Mouse (Mus musculus) layer of hippocampus, postnatal 25 days (tissue): ENCODE data around the gene Nfkbil1. TPM values are rescaled to one million over a fixed set of nuclear protein-coding genes. Genes with fewer than 3 reads are reported as not detected.

ENCODE experiments used
- DNase-seq, 2 experiments: peaks; one replicate each; pipeline ENCODE4 v3.0.0; 2022; ENCODE audit warnings: mixed read lengths in 2 of 2, low spot score in 1 of 2; ENCODE audit errors: extremely low spot score in 1 of 2
- total RNA-seq, 2 experiments: library from RNA; stranded (reverse); gene quantifications; 2 replicates each; pipeline ENCODE4 v1.2.3; 2021

The Nfkbil1 gene
- total RNA-seq: 10 to 100 TPM; 13.7 to 14.8 TPM

DNA sequence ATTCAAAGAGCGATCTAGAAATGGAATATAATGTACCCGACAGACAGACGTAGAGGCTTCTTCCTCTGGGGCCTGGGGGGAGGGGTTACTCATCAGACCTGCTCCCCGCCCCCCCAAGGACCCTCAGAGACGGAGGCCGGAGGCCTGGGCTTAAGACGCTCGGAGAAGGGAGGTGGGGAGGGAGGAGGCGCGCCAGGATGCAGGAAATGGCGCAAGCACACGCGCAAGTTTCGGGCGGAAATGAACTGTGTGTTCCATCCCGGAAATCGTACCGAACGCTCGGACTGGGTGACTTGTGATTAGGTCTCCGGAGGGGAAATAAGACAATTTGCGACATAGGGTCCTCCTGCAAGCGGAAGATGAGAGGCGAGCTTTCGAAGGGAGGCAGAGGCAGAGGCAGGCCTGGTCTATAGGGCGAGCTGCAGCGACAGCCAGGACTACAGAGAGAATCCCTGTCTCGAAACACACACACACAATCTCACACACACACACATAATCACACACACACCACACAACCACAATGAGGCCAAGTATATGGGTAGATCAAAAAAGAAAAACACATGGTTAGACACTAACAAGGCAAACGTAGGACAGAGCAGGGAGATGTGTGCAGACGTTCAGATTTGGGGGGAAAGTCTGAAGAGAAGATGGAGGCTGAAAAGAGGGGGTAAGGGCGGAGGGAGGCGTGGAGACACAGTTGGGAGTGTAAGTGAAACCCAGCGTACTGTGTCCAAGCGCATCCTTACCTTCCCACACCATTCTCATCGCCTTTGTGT lies at the start of gene Nfkbil1:
TSS of gene Nfkbil1 (minus strand) at position 179 of the 776 bp plus-strand sequence.
- peak; percentile 70 to 73 for DNase-seq

DNA sequence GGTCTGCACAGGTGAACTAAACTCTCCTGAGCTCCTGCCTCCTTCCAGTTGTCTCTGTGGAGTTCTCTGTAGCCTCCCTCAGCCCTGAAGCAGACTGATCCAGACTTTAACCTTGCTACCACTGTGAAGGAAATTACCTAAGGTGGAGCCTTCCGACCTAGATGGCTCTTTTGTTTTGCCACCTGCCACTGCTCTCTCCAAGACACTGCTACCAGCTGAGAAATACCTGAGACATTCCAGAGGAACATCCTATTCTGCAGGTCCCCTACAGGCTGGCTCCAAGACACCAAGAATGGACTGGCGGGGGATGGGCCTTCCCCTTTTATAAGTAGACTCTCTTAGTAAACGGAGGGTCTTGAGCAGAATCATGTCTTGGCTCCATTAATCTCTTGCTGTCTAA lies 44.7 kb upstream of the Nfkbil1 start:
- no peak for DNase-seq

DNA sequence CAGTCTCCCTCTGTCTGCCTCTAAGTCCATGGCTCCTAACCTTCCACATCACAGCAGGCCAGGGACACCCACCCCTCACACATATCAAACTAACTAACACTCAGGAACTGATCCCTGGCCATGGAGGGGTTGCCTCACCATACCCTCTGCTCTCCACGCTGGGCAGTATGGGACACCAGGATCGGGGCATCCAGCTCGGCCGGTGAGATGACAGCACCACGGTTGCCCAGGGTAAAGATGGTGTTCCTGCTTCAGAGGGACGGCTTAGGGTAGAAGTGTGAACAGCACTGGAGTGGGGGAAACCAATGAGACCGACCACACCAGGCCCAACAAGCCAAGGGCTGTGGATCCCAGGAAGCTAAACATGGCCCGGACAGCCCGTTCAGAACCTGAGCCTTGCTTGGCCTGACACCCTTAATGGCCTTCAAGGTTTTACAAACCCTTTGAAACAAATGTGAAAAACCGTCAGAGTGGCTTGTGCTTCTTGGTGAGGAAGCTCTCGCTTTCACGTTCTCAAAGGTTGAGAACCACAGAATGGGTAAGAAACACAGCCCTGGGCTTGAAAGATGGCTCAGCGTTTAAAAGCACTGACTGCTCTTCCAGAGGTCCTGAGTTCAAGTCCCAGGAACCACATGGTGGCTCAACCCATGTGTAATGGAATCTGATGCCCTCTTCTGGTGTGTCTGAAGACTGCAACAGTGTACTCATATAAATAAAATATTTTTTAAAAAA lies 43.5 kb upstream of the Nfkbil1 start:
- DNase-seq: no peak

DNA sequence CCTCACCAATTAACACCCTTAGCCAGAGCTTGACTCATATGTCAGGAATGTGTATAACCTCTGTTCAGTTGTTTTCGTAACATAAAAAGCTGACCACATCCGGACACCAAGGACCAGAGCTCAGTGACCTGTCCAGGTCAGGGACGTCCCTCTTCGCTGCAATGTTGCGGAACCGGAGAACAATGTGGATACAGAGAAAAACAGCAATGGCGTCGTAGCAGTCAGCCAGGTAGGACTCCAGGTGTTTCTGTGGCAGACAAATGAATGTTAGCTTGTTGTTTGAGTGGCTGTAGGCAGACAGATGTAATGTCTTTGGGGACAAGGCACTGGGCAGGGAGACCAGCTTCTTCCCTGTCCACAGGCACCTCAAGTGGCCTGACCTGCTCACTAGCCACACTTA lies 42.5 kb upstream of the Nfkbil1 start:
- no peak for DNase-seq

DNA sequence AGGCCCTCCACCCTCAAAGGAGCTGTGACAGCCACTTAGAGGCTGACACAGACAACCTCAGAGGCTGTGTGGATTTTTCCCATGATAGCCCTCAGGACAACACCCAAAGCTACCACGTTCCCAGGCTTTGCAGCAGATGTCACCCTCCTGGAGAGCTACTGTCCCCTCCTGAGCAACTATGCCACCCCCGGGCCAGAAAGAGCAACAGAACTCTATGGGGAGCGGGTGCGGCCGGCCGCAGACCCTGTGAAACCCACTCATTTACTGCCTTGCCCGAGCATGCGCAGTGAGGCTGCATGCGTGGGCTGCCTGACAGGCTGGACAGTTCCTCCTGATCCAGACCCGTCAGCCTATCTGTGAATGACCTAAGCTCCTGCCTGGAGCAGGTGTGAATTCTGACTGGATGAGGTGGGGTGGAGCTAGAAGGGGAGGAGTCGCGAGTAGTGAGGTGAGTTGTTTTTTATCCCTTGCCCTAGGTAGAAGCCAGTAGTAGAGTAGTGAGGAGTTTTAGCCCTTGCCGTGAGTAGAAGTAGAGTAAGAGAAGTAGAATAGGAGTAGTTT lies 40.8 kb upstream of the Nfkbil1 start:
- no peak for DNase-seq

DNA sequence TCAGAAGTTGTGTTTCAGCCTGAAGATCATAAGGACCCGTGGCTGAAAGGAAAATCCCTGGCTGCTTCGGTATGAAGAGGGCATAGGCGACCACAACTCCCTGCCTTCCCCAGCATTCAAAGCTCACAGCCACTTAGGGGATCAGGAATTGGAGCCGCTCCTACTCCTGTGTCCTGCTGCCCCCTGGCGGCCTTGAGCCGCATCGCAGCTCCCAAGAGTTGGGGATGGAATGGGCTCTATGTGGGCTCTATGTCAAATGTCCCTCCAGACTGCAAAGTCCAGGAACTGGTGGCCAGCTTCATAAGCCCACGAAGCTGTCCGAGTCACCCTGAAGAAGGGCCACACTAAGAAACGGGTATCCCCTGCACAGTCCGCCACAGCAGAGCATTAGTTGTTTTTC lies 39.2 kb upstream of the Nfkbil1 start:
- DNase-seq: peak; percentile 91 to 97

DNA sequence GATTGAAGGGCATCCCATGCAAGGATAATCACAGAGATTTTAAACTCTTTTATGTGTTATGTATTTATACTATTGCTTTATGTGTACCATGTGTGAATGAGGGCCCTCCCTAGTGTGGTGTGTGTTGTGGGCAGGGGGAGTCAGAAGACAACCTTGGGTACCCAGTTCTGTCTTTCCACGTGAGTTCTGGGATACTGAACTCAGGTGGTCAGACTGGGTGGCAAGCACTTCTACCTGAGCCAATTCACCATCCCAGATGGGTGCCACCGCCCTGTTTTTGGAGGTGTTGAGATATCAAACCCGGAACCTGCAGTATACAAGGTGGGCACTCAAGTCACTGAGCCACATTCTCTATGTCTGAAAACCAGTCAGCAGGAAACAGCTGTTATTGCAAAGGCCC lies 36.7 kb upstream of the Nfkbil1 start:
- DNase-seq: no peak

DNA sequence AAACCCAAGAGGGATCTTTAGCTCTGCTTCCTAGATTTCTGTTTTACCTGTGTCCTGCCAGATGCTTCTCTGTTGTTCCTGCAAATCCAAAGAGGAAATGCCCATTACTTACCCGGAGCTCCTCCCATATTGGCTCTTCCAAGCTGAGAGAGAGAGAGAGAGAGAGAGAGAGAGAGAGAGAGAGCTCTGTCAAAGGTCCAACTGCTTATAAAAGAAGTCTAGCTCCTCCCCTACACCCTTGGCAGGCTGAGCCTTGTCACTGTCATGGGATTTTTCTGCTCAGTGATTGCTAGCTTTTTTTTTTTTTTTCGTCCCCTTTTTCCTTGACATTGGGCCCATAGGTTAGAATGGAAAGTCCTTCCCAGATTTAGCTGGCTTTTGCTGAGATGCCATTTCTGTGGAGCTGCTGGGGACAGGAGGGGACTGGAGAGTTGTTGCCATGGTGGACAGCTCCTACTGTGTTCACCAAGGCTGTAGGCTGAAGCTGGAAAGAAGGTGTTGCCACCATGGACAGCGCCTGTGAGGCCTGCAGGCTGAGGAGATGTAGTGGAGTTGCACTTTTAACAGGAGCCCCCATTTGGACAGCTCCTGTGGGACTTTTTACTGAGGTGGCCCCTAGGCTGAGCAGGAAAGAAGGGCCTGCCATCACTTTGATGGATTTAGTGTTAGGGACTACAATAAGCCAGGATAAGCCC lies 34.2 kb upstream of the Nfkbil1 start:
- DNase-seq: no peak

DNA sequence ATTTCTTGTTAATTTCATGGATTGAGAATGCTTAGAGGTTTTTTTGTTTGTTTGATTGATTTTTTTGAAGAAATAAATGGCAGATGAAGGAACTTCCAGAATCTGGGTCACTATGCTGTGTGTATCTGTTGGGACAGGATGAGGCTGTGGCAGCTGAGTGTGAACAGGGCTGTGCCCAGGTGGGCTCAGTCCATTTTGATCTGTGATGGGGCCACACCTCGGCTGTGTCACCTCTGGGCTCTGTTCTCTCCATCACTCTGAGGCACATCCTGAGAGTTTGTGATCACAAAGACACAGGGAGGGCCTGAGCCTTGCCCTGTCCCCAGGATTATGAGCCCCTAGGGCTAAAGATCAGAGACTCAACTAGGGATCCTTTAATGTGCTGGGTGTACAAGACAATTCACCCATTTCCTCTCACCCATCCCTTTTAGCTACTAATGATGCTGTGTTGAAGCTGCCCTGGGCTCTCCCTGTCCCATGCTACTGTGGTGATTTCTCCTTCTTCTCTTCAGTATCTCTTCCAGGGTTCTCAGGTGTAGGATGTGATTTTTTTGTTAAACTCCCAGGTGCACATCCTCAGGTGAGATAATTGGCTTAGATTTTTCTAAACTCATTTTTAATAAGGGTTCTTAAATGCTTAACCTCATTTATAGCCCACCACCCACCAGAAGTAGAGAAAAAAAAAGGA lies 32.0 kb upstream of the Nfkbil1 start:
- no peak for DNase-seq

DNA sequence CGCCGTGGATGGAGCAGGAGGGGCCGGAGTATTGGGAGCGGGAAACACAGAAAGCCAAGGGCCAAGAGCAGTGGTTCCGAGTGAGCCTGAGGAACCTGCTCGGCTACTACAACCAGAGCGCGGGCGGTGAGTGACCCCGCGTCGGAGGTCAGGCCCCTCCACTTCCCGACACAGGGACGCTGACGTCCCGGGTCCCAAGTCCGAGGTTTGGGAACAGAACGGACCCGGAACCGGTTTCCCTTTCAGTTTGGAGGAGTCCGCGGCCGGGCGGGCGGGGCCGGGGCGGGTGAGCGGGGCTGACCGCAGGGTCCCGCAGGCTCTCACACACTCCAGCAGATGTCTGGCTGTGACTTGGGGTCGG lies 27.9 kb upstream of the Nfkbil1 start:
- no peak for DNase-seq

DNA sequence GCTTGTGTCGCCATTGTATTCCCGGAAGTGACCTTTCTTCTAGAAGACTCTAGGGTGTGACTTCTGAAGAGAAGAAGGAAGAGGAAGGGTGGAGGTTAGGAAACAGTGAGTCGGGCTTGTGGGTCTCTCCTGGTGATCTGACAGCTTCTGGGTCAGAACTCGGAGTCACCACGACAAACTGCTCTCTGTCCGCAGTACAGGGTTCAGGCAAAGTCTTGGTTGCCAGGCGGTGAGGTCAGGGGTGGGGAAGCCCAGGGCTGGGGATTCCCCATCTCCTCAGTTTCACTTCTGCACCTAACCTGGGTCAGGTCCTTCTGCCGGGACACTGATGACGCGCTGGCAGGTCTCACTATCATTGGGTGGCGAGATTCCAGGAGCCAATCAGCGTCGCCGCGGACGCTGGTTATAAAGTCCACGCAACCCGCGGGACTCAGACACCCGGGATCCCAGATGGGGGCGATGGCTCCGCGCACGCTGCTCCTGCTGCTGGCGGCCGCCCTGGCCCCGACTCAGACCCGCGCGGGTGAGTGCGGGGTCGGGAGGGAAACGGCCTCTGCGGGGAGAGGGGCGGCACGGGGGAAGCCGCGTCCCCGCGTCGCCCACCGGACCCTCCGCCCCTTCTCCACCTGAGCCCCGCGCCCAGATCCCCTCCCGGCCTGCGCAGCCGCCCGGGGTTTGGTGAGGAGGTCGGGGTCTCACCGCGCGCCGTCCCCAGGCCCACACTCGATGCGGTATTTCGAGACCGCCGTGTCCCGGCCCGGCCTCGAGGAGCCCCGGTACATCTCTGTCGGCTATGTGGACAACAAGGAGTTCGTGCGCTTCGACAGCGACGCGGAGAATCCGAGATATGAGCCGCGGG lies 27.3 kb upstream of the Nfkbil1 start, which contains the start of gene H2-D1:
TSS of gene H2-D1 (plus strand) at position 67 of the 859 bp plus-strand sequence.
- peak; percentile 93 to 100 for DNase-seq

DNA sequence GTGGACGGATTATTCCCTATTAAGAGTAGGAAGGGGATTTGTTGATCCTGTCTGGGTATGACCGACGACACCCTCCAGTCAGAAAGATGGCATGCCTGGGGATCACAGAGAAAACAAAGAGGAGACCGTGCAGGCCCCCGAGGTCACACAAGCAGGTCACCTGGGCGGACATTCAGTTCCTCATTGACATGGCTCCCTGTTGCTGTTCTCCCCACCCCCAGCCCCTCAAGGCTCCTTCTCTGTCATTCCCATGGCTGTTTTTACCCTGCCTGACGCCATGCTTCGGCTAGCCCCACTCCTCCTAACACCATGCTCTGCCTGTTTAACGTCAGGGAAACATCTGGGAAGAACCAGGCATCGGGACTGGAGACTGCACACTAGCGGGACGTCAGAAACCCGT lies 26.1 kb upstream of the Nfkbil1 start:
- DNase-seq: no peak

DNA sequence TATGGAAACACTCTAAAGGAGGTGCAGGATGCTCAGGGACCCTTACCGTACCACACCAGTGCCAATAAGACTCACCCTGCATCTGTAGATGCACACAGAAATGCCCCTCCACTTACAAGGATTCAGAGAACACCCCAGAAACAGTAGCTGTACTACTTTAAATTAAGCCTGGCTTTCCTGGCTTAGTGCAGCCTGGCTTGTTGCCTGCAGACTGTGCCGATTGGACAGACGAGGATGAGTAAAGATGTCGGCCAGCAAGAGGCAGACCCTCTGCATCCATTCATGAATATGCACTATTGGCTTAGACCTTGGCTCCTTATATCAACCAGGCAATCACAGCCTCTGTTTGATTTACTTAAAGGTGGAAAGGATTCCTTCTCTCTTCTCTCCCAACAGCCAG lies 24.0 kb upstream of the Nfkbil1 start:
- DNase-seq: no peak

DNA sequence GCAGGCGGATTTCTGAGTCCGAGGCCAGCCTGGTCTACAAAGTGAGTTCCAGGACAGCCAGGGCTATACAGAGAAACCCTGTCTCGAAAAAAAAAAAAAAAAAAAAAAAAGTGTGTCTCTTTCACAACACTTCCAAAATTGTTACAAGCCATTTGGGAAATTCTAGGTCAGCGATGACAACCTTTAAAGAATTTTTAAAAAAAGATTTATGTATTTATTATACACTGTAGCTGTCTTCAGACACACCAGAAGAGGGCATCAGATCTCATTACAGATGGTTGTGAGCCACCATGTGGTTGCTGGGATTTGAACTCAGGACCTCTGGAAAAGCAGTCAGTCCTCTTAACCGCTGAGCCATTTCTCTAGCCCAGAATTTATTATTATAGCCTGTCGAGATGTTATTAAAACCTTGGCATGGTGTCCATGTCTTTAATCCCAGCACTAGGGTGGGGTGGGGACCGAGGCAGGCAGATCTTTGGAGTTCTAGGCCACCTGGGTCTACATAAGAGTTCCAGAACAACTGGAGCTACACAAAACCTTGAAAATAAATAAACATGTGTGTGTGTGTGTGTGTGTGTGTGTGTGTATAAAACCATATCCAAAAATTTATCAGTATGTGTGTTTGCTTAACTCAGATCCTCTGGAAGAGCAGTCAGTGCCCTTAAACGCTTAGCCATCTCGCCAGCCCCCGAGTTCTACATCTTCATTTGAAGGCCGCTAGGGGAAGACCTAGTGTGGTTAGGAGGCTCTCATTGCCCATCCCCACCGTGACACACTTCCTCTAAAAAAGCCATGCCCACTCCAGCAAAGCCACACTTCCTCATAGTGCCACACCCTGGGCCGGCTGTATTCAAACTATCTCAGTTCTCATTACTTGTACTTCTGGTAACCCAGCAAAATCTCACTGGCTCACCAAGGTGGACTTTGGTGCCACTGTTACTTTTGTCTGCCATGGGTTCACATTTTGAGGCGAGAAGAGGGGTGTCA lies 23.2 kb upstream of the Nfkbil1 start:
- DNase-seq: no peak

DNA sequence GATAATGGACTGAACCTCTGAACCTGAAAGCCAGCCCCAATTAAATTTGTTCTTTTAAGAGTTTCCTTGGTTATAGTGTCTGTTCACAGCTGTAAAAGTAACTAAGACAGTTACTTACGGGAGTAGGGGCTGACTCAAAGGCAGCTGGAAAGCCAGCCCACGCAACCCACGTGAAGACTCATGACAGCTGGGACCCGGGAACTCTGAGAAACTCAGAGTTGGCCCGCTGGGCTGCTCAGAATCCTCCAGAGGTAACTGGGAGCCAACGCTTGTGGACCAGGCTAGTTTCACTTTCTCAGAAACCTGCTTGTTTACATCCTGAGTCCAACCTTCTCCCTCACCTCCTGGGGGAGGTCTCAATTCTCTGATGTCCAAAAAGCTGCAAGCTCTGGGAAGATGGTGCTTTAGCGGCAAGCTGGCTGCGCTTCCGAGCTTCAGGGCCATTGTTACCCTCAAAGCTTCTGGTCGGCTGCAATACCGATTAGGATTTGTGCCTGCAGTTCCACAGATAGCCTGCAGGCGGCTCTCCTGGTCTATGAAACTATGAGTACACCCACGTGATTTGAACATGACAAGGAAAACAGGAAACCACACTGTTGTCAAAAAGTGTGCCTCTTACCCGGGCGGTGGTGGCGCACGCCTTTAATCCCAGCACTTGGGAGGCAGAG lies 22.4 kb upstream of the Nfkbil1 start:
- peak; percentile 90 to 97 for DNase-seq

DNA sequence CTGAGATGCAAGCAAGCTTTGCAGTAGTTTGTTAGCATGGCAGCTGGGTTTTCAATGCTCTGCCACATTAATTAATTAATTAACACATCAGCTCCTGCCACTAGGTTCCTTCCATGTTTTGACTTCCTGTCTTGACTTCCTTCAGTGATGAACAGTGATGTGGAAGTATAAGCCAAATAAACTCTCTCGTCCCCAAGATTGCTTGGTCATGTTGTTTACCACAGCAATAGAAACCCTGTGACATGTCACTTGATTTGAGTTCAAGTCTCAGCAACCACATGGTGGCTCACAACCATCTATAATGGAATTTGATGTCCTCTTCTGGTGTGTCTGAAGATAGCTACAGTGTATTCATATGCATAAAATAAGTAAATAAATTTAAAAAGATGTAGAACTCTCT lies 21.8 kb upstream of the Nfkbil1 start:
- no peak for DNase-seq

DNA sequence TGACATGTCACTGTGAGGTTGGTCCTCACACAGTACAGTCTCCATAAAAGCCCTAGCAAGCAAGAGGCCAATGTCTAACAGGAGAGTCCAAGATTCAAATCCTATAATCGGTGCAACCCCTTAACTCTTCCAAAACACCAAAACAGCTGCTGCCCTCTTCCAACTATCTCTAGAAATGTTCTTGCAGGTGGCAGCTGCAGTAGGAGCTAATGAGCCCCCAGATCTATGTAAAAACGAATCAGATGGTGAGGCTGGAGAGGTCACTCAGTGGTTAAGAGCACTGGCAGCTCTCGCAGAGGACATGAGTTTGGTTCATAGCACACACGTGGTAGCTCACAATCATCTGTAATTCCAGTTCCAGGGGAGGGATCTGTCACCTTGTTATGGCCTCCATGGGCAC lies 20.1 kb upstream of the Nfkbil1 start:
- no peak for DNase-seq

DNA sequence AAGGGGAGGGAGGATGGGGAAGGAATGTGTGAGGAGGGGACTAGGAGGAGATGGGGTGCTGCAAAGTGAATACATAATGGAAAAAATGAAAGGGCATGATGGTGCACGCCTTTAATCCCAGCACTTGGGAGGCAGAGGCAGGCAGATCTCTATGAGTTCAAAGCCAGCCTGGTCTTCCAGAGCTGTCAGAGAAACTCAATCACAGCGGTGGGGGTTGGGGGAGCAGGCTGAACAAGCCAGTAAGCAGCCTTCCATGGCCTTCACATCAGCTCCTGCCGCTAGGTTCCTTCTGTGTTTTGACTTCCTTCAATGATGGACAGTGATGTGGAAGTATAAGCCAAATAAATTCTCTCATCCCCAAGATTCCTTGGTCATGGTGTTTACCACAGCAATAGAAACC lies 19.7 kb upstream of the Nfkbil1 start:
- DNase-seq: no peak
